Mouse (Mus musculus) left cerebral cortex, postnatal 36 days (tissue): ENCODE results near the gene Wbp1. TPM values are rescaled to one million over a fixed set of nuclear protein-coding genes. Genes with fewer than 3 reads are reported as not detected.
A peak's percentile ranks its signal among the peaks of the same experiment; 100 is the strongest.

ENCODE experiments used
- DNase-seq, 2 experiments: peaks; one replicate each; pipeline ENCODE4 v3.0.0; 2021 to 2022; ENCODE audit warnings: low spot score in 2 of 2, mixed read lengths in 1 of 2
- intact Hi-C: fragments of 180-260 bp; cut with DNase I; formaldehyde crosslinking; loops from one replicate; pipeline ENCODE4 v1.15.1; 2025
- total RNA-seq, 2 experiments: library from RNA; stranded (reverse); gene quantifications; 2 replicates each; pipeline ENCODE4 v1.2.3; 2021

Gene Wbp1
- total RNA-seq, 2 experiments from 2014 or later, result 33.5 to 46.6 TPM

DNA sequence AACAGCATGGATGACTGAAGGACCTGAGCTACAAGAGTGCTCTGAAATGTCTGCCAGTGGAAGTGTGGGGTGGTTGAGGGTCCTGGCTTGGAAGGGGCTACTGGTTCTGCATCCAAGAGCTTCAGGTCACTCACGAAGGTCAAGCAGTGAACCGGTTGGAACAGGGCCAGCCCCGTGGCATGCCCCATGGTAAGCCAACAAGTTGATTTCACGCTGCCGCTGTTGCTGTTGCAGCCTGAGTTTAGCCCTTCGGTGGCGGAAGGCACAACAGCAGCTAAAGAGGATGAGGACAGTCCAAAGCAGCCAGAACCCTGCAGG, 1.7 kb downstream of the Wbp1 start:
- DNase-seq, result no peak

DNA sequence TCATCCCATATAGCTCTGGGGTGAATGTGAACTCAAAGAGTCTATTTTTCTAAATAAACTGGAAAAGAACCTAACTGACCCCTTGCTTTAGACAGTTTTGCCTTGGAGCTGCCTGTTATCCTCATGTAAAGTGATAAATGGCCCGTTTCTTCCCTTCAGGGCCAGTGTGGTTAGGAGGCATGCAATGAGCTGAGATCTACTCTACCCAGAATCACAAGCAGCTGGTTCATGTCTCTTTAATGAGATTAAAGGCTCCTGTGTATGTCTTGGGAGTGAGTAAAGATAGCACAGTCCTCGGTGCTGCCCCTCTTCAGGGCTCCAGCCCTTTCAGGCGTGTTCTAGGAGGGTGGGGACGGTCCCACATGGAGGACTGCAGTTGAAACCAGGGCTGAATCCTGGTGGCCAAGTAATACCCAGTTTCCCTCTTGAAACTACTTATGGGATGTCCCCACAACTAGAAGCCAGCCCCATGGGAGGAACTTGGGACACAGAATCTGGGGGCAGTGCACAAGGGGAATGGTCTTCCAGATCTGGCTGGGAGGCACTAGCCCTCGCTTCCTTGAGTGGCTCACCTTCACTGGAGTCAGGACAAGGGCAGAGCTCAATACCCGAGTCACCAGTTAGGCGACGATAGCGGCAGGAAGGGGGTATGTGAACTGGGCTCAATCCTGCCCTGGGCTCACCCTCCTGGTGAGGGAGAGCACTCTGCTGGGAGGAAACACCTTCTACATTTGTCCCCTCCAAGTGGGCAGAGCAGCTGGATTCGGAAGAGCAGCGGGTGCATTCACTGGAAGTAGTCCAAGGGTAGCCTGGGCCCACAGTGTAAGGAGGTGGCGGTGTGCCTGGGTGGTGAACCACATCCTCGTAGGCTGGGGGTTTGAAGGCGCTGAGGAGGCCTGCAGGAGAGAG, 2.3 kb downstream of the Wbp1 start:
- intact Hi-C loops, result loop anchor here (10.0 kb wide), 1 partner anchor 206 kb away; the partner anchor contains the start of genes Mob1a and Mthfd2

More for the DNA sequence above, 1.7 kb downstream of the Wbp1 start:
- intact Hi-C loops, result loop anchor here (5.0 to 10.0 kb wide), 2 partner anchors 38 to 205 kb away; partner anchors contain the start of genes 1700003E16Rik, Mob1a, Mthfd2 and Wdr54

DNA sequence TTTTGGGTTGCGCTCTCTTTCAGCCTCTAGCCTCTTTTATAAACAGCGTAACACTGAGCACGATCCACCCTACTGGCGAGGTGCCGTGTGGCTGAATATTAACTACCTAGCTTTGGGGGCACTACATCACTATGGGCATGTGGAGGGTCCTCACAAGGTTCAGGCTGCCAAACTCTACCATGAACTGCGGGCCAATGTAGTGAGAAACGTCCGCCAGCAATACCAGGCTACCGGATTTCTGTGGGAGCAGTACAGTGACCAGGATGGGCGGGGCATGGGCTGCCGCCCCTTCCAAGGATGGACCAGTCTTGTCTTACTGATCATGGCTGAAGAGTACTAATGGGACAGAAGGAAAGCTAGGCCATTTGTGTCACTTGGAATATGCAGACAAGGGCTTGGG, 3.0 kb downstream of the Wbp1 start:
- intact Hi-C loops, result loop anchor here (10.0 kb wide), 1 partner anchor 206 kb away; the partner anchor contains the start of genes Mob1a and Mthfd2
- DNase-seq, result no peak

More for the DNA sequence above, 2.3 kb downstream of the Wbp1 start:
- DNase-seq, result no peak

GRCm38 (mm10) chr6:83117616-83118015, 3.7 kb downstream of the Wbp1 start:
- intact Hi-C loops, result loop anchor here (10.0 kb wide), 1 partner anchor 207 kb away; the partner anchor contains the start of genes Mob1a and Mthfd2
- no peak for DNase-seq

- no peak for DNase-seq
- intact Hi-C loops, result loop anchor here (10.0 kb wide), 1 partner anchor 208 kb away; the partner anchor contains the start of genes Mob1a and Mthfd2
Observed at GRCm38 (mm10) chr6:83117165-83117438, 4.3 kb downstream of the Wbp1 start.

DNA sequence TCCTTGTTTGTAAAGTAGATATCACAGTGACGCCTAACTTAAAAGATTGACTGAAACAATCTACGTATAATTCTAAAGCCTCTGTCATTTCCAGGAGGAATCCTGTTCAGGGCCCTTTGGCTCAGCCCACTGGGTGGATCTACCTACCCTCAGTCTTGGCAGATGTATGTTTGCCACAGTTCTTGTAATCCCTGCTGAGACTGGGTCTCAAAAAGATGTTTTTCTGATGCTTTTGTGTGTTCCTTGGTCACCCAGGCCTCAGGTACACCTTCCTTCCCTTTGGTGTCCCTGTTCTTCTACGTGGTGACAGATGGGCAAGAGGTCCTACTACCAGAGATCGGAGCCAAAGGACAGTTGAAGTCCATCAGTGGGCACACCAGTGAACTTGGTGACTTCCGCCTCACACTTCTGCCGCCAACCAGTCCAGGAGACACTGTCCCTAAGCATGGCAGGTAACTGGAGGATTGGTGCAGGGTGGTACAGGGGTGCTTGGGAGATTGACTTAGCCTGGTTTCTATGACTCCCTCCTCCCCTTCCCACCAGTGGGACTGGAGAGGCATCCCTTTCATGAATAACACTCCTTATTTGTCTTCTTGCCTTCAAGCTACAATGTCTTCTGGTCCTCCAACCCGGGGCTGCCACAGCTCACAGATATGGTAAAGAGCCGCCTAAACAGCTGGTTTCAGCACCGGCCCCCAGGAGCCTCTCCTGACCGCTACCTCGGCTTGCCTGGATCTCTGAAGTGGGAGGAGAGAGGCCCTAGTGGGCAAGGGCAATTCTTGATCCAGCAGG, 4.8 kb downstream of the Wbp1 start:
- DNase-seq, result no peak
- intact Hi-C loops, result loop anchor here (10.0 kb wide), 1 partner anchor 208 kb away; the partner anchor contains the start of genes Mob1a and Mthfd2

DNA sequence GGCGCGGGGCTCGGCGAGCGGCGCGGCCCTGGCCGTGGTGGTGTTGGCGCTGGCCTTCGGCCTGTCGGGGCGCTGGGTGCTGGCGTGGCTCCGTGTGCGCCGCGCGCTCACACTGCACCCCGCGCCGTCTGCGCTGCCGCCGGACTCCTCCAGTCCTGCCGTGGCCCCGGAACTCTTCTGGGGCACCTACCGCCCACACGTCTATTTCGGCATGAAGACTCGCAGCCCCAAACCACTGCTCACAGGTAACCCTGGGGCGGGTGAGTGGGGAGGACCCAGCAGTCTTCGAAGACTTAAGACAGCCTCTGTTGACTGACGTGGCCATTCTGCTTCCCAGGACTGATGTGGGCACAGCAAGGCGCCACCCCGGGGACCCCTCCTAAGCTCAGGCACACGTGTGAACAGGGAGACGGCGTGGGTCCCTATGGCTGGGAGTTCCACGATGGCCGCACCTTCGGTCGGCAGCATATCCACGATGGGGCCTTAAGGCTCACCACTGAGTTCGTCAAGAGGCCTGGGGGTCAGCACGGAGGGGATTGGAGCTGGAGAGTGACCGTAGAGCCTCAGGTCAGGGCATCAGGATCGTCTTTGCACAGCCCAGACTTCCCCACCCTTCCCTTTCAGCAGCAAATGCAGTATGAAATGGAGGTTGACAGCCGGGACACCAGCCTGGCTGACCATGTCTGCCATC, 5.5 kb downstream of the Wbp1 start:
- intact Hi-C loops, result loop anchor here (10.0 kb wide), 1 partner anchor 209 kb away; the partner anchor contains the start of genes Mob1a and Mthfd2
- no peak for DNase-seq

DNA sequence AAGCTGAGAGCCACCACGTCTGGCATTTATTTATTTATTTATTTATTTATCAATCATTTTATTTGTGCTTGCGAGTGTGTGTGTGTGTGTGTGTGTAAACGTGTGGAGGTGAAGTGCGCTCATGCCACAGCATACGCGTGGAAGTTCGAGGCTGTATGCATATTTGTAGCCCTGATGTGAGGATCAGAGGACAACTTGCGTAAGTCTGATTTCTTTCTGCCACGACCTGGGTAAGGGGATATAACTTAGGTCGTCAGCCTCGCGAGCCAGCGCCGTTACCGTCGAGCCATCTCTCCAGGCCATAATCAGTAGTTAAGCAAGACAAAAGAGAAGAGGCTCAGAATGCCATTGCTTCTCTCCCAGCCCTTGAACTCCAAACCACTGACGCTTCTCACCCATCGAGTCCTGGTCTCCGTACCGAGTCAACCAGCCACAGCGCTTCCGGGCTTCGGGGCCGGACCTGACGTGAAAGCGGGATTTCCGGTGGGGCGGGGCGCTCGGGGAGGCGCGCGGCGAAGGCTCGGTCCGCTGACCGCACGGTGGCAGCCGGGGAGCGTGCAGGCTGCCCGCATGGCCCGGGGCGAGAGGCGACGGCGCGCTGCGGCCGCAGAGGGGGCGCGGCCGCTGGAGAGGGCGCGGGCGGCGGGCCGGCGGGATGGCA, 6.2 kb downstream of the Wbp1 start, which contains the start of gene Mogs:
Gene Mogs (plus strand): TSS at position 486 of the 661 bp plus-strand sequence.
- intact Hi-C loops, result loop anchor here (10.0 kb wide), 1 partner anchor 210 kb away; the partner anchor contains the start of genes Mob1a and Mthfd2
- DNase-seq, result peak; percentile 92 to 94

- DNase-seq, result no peak
- intact Hi-C loops, result loop anchor here (10.0 kb wide), 1 partner anchor 213 kb away; the partner anchor contains the start of genes Mob1a and Mthfd2
Observed at GRCm38 (mm10) chr6:83111510-83112136, 9.7 kb downstream of the Wbp1 start.

GRCm38 (mm10) chr6:83108762-83109668, 12.3 kb downstream of the Wbp1 start, which contains the start of gene Mrpl53:
Gene Mrpl53 (plus strand): TSS chr6:83109040.
- intact Hi-C loops, result no loop called here

GRCm38 (mm10) chr6:83107566-83108400, 13.6 kb downstream of the Wbp1 start:
- no peak for DNase-seq
- intact Hi-C loops, result no loop called here

More at GRCm38 (mm10) chr6:83108762-83109668, 12.3 kb downstream of the Wbp1 start, which contains the start of gene Mrpl53:
- DNase-seq, result peak; percentile 86 to 87

- no peak for DNase-seq
- intact Hi-C loops, result no loop called here
Observed at GRCm38 (mm10) chr6:83104158-83104557, 17.2 kb downstream of the Wbp1 start.

GRCm38 (mm10) chr6:83103130-83103650, 18.2 kb downstream of the Wbp1 start:
- intact Hi-C loops, result no loop called here
- no peak for DNase-seq

GRCm38 (mm10) chr6:83101688-83102556, 19.4 kb downstream of the Wbp1 start:
- intact Hi-C loops, result loop anchor here (1.0 to 2.0 kb wide), 3 partner anchors 23 to 106 kb away; partner anchors contain the start of genes Aup1 and Htra2
- DNase-seq, result peak in 1 of 2 experiments; percentile 67

GRCm38 (mm10) chr6:83101316-83101687, 20.1 kb downstream of the Wbp1 start, which contains the start of the genes Ccdc142 and Gm42688:
Gene Ccdc142 (plus strand): TSS chr6:83101601.
Gene Gm42688 (plus strand): TSS chr6:83101617.
- DNase-seq, result peak; percentile 88
- intact Hi-C loops, result loop anchor here (1.0 to 2.0 kb wide), 3 partner anchors 23 to 105 kb away; partner anchors contain the start of genes Aup1 and Htra2
